Mouse (Mus musculus) MEL (cell line): ENCODE data around the gene Ppp2r5b. TPM values are rescaled to one million over a fixed set of nuclear protein-coding genes. Genes with fewer than 3 reads are reported as not detected.

Experiments used
- DNase-seq: peaks from one replicate; pipeline ENCODE4 v3.0.0; 2011; ENCODE audit warnings: low read depth, low spot score
- H3K27ac ChIP-seq: 2 replicates; pipeline ENCODE4 v1.5.1; 2012; ENCODE audit warnings: low read depth, mild to moderate bottlenecking, control low read depth, low read length, moderate library complexity; ENCODE audit not compliant: control insufficient read depth
- H3K27me3 ChIP-seq, 2 experiments: fragments of 150-350 bp in 1 of 2; sonication (generic) in 1 of 2; 2 replicates each; pipeline ENCODE4 v1.6.1; 2012; ENCODE audit warnings: low read length in 2 of 2, mild to moderate bottlenecking in 2 of 2, improper control_type of control experiment in 1 of 2, moderate library complexity in 1 of 2; ENCODE audit not compliant: insufficient read depth in 2 of 2, control insufficient read depth in 1 of 2
- H3K36me3 ChIP-seq, 2 experiments: 2 replicates each; pipeline ENCODE4 v1.6.1; 2012 to 2014; ENCODE audit warnings: low read length in 2 of 2, improper control_type of control experiment in 1 of 2, inconsistent platforms in 1 of 2, mild to moderate bottlenecking in 1 of 2; ENCODE audit not compliant: insufficient read depth in 2 of 2, control insufficient read depth in 1 of 2
- H3K4me1 ChIP-seq, 2 experiments: fragments of 150-350 bp in 1 of 2; sonication (generic) in 1 of 2; 2 replicates each; pipeline ENCODE4 v1.6.1; 2012; ENCODE audit warnings: low read length in 2 of 2, improper control_type of control experiment in 1 of 2, mild to moderate bottlenecking in 1 of 2; ENCODE audit not compliant: insufficient read depth in 2 of 2, control insufficient read depth in 1 of 2
- H3K4me3 ChIP-seq, 2 experiments: fragments of 150-350 bp in 1 of 2; sonication (generic) in 1 of 2; 2 replicates each; pipeline ENCODE4 v1.5.1; 2012; ENCODE audit warnings: low read depth in 2 of 2, low read length in 2 of 2, mild to moderate bottlenecking in 2 of 2, moderate library complexity in 2 of 2, control low read depth in 1 of 2, improper control_type of control experiment in 1 of 2; ENCODE audit not compliant: control insufficient read depth in 1 of 2, insufficient read depth in 1 of 2
- H3K79me2 ChIP-seq: 2 replicates; pipeline ENCODE4 v1.6.1; 2012; ENCODE audit warnings: mild to moderate bottlenecking, low read length, moderate library complexity; ENCODE audit not compliant: control insufficient read depth, poor library complexity, insufficient read depth
- H3K9ac ChIP-seq: 2 replicates; pipeline ENCODE4 v1.6.1; 2012; ENCODE audit warnings: low read depth, mild to moderate bottlenecking, control low read depth, low read length, moderate library complexity; ENCODE audit not compliant: control insufficient read depth, poor library complexity, severe bottlenecking
- H3K9me3 ChIP-seq: fragments of 150-350 bp; sonication (generic); replicated peaks from 2 replicates; pipeline ENCODE4 v1.6.1; 2012; ENCODE audit warnings: mild to moderate bottlenecking, low read length, improper control_type of control experiment, moderate library complexity; ENCODE audit not compliant: insufficient read depth
- CHD1 ChIP-seq: IDR thresholded peaks from 2 replicates; pipeline ENCODE4 v1.6.1; 2012; ENCODE audit warnings: low read depth, mild to moderate bottlenecking, inconsistent platforms, low read length, improper control_type of control experiment
- E2F4 ChIP-seq: IDR thresholded peaks from 2 replicates; pipeline ENCODE4 v1.6.1; 2011; ENCODE audit warnings: low read depth, low read length, improper control_type of control experiment, borderline replicate concordance
- EP300 ChIP-seq, 2 experiments: IDR thresholded peaks; 2 replicates each; pipeline ENCODE4 v1.6.1; 2011; ENCODE audit warnings: improper control_type of control experiment in 2 of 2, low read length in 2 of 2, low read depth in 1 of 2, mild to moderate bottlenecking in 1 of 2
- ETS1 ChIP-seq: IDR thresholded peaks from 2 replicates; pipeline ENCODE4 v1.6.1; 2012; ENCODE audit warnings: low read depth, mild to moderate bottlenecking, inconsistent platforms, low read length, improper control_type of control experiment, moderate library complexity
- GABPA ChIP-seq: IDR thresholded peaks from 2 replicates; pipeline ENCODE4 v1.6.1; 2012; ENCODE audit warnings: low read depth, mild to moderate bottlenecking, inconsistent platforms, low read length, improper control_type of control experiment, moderate library complexity
- GATA1 ChIP-seq: IDR thresholded peaks from 2 replicates; pipeline ENCODE4 v1.6.1; 2011; ENCODE audit warnings: low read depth, low read length, improper control_type of control experiment
- HCFC1 ChIP-seq: IDR thresholded peaks from 2 replicates; pipeline ENCODE4 v1.6.1; 2012; ENCODE audit warnings: low read depth, mild to moderate bottlenecking, inconsistent platforms, low read length, improper control_type of control experiment, moderate library complexity
- JUND ChIP-seq: IDR thresholded peaks from 2 replicates; pipeline ENCODE4 v1.6.1; 2011; ENCODE audit warnings: low read depth, mild to moderate bottlenecking, improper control_type of control experiment, low read length
- MAFK ChIP-seq: IDR thresholded peaks from 2 replicates; pipeline ENCODE4 v1.6.1; 2011; ENCODE audit warnings: low read depth, mild to moderate bottlenecking, low read length, improper control_type of control experiment, borderline replicate concordance
- MAX ChIP-seq: IDR thresholded peaks from 2 replicates; pipeline ENCODE4 v1.6.1; 2011; ENCODE audit warnings: low read length, improper control_type of control experiment
- MAZ ChIP-seq: IDR thresholded peaks from 2 replicates; pipeline ENCODE4 v1.6.1; 2012; ENCODE audit warnings: low read depth, mild to moderate bottlenecking, inconsistent platforms, low read length, improper control_type of control experiment
- MEF2A ChIP-seq: IDR thresholded peaks from 2 replicates; pipeline ENCODE4 v1.6.1; 2014; ENCODE audit warnings: low read depth, mild to moderate bottlenecking, inconsistent platforms, low read length, improper control_type of control experiment; ENCODE audit not compliant: poor library complexity, insufficient replicate concordance, severe bottlenecking; ENCODE audit errors: extremely low read depth
- MYB ChIP-seq: IDR thresholded peaks from 2 replicates; pipeline ENCODE4 v1.6.1; 2011; ENCODE audit warnings: mild to moderate bottlenecking, low read depth, low read length, improper control_type of control experiment
- MYC ChIP-seq: IDR thresholded peaks from 2 replicates; pipeline ENCODE4 v1.6.1; 2011; ENCODE audit warnings: low read depth, mild to moderate bottlenecking, low read length, improper control_type of control experiment, moderate library complexity
- NELFE ChIP-seq: IDR thresholded peaks from 2 replicates; pipeline ENCODE4 v1.6.1; 2011; ENCODE audit warnings: low read depth, low read length, improper control_type of control experiment
- NRF1 ChIP-seq: IDR thresholded peaks from 2 replicates; pipeline ENCODE4 v1.6.1; 2014; ENCODE audit warnings: low read depth, mild to moderate bottlenecking, inconsistent platforms, low read length, improper control_type of control experiment, moderate library complexity; ENCODE audit not compliant: poor library complexity, insufficient read depth, severe bottlenecking
- POLR2A ChIP-seq, 2 experiments: IDR thresholded peaks; 2 replicates each; pipeline ENCODE4 v1.6.1; 2011 to 2012; ENCODE audit warnings: low read length in 2 of 2, mild to moderate bottlenecking in 2 of 2, control low read depth in 1 of 2, improper control_type of control experiment in 1 of 2, low read depth in 1 of 2, moderate library complexity in 1 of 2; ENCODE audit not compliant: control insufficient read depth in 1 of 2, insufficient read depth in 1 of 2, poor library complexity in 1 of 2
- RCOR1 ChIP-seq: IDR thresholded peaks from 2 replicates; pipeline ENCODE4 v1.6.1; 2012; ENCODE audit warnings: low read depth, mild to moderate bottlenecking, inconsistent platforms, low read length, improper control_type of control experiment
- SIN3A ChIP-seq: IDR thresholded peaks from 2 replicates; pipeline ENCODE4 v1.6.1; 2012; ENCODE audit warnings: low read length, improper control_type of control experiment, inconsistent platforms
- SMC3 ChIP-seq: IDR thresholded peaks from 2 replicates; pipeline ENCODE4 v1.6.1; 2011; ENCODE audit warnings: low read depth, low read length, improper control_type of control experiment
- TBP ChIP-seq: IDR thresholded peaks from 2 replicates; pipeline ENCODE4 v1.8.0; 2011; ENCODE audit warnings: low read depth, low read length, improper control_type of control experiment
- TCF12 ChIP-seq: IDR thresholded peaks from 2 replicates; pipeline ENCODE4 v1.6.1; 2014; ENCODE audit warnings: low read depth, mild to moderate bottlenecking, inconsistent platforms, low read length, improper control_type of control experiment, moderate library complexity
- UBTF ChIP-seq: IDR thresholded peaks from 2 replicates; pipeline ENCODE4 v1.6.1; 2012; ENCODE audit warnings: low read depth, mild to moderate bottlenecking, inconsistent platforms, low read length, improper control_type of control experiment, moderate library complexity, borderline replicate concordance; ENCODE audit not compliant: insufficient read depth
- USF1 ChIP-seq: IDR thresholded peaks from 2 replicates; pipeline ENCODE4 v1.6.1; 2014; ENCODE audit warnings: low read depth, mild to moderate bottlenecking, inconsistent platforms, low read length, improper control_type of control experiment, moderate library complexity
- USF2 ChIP-seq, 2 experiments: IDR thresholded peaks; 2 replicates each; pipeline ENCODE4 v1.6.1; 2011 to 2012; ENCODE audit warnings: improper control_type of control experiment in 2 of 2, low read length in 2 of 2, borderline replicate concordance in 1 of 2, inconsistent platforms in 1 of 2, low read depth in 1 of 2, mild to moderate bottlenecking in 1 of 2; ENCODE audit not compliant: insufficient read depth in 1 of 2
- ZC3H11A ChIP-seq: IDR thresholded peaks from 2 replicates; pipeline ENCODE4 v1.6.1; 2012; ENCODE audit warnings: low read depth, mild to moderate bottlenecking, inconsistent platforms, low read length, improper control_type of control experiment
- ZKSCAN1 ChIP-seq: IDR thresholded peaks from 2 replicates; pipeline ENCODE4 v1.6.1; 2012; ENCODE audit warnings: low read depth, mild to moderate bottlenecking, inconsistent platforms, low read length, improper control_type of control experiment, moderate library complexity
- ZMIZ1 ChIP-seq: IDR thresholded peaks from 2 replicates; pipeline ENCODE4 v1.6.1; 2012; ENCODE audit warnings: low read depth, mild to moderate bottlenecking, inconsistent platforms, low read length, improper control_type of control experiment, moderate library complexity
- ZNF384 ChIP-seq: IDR thresholded peaks from 2 replicates; pipeline ENCODE4 v1.6.1; 2012; ENCODE audit warnings: low read depth, mild to moderate bottlenecking, inconsistent platforms, low read length, improper control_type of control experiment
- polyA plus RNA-seq, 2 experiments: library from polyadenylated mRNA; stranded (reverse) in 1 of 2; unstranded in 1 of 2; fragments of >175 nt in 1 of 2; fragments of >200 nt in 1 of 2; gene quantifications; 2 replicates each; pipeline versions ENCODE4 v1.2.1 to v1.2.4; 2012; ENCODE audit warnings: low replicate concordance in 2 of 2, low read depth in 1 of 2; ENCODE audit not compliant: insufficient read length in 2 of 2, insufficient read depth in 1 of 2, missing spikeins in 1 of 2
- total RNA-seq: library from RNA; depleted of rRNA; stranded (reverse); fragments of 300-350 nt; gene quantifications from 2 replicates; pipeline ENCODE4 v1.2.3, GENCODE M21; 2012

Ppp2r5b gene
- total and polyA plus RNA-seq, 3 experiments = 14.7 to 15.6 TPM; not detected in 1

GRCm38 (mm10) chr19:6242281-6242680 is 6.6 kb upstream of the Ppp2r5b start (continued):
- peak; percentile 99 for TF ChIP-seq SIN3A
- peak; percentile 1; the same call in 1 of the 2 replicates for TF ChIP-seq ZNF384
- no peak for TF ChIP-seq JUND
- TF ChIP-seq MYB = no peak
- TF ChIP-seq EP300 (IDR thresholded peaks at IDR 0.05; ENCODE audit: low read depth in 1 of 2, low read length in 2 of 2) = 0 out of 4 replicates have a peak, but pooled peaks of 1 of the 2 experiments have one; percentile 18
- TF ChIP-seq ZC3H11A = no peak
- no peak for TF ChIP-seq E2F4
- peak; percentile 95 for TF ChIP-seq MAX
- TF ChIP-seq NRF1 = no peak
- no peak for TF ChIP-seq GABPA
- TF ChIP-seq HCFC1 = peak; percentile 76
- no peak for TF ChIP-seq TBP

GRCm38 (mm10) chr19:6241274-6242107 is 5.8 kb upstream of the Ppp2r5b start, which contains the start of gene Atg2a:
Atg2a (plus strand) TSS chr19:6241668.
- Histone ChIP-seq H3K27ac (peak within 1 kb of the TSS; percentile 94), H3K4me3 (peak within 1 kb of the TSS; percentile 90 to 94), H3K27me3 (no peaks in the 10 kb centered on the region), H3K79me2 (peaks cover 11% of the 10 kb centered on the region), H3K9ac (peak within 1 kb of the TSS; percentile 77), H3K4me1 (peaks cover 6 to 37% of the 10 kb centered on the region in 2 experiments), H3K36me3 (peaks cover 0 to 28% of the 10 kb centered on the region in 2 experiments; a peak in 3 of 4 replicates), H3K9me3 (no peaks in the 10 kb centered on the region)
- DNase-seq = peak; percentile 100
- TF ChIP-seq ZMIZ1 (peak; percentile 53; the same call in 1 of the 2 replicates), MYB (0 out of 2 replicates have a peak, but pooled peaks have one; percentile 54), NRF1 (peak; percentile 77), POLR2A (IDR thresholded peaks at IDR 0.05; ENCODE audit: control insufficient read depth in 1 of 2, insufficient read depth in 1 of 2, low read depth in 1 of 2, low read length in 2 of 2, poor library complexity in 1 of 2) (peak; percentile 49 to 56), MAX (no peak), E2F4 (no peak), ZKSCAN1 (peak; percentile 25; the same call in 1 of the 2 replicates), CHD1 (peak; percentile 80; the same call in 1 of the 2 replicates), MEF2A (no peak), TCF12 (peak; percentile 5; the same call in 1 of the 2 replicates), SMC3 (no peak), UBTF (peak; percentile 100), MAFK (no peak), USF2 (IDR thresholded peaks at IDR 0.05; ENCODE audit: borderline replicate concordance in 1 of 2, insufficient read depth in 1 of 2, low read depth in 1 of 2, low read length in 2 of 2) (no peak), MAZ (peak; percentile 46), ZC3H11A (no peak), ZNF384 (peak; percentile 99), GATA1 (peak; percentile 73; the same call in 1 of the 2 replicates), USF1 (no peak), NELFE (peak; percentile 60; the same call in 1 of the 2 replicates), SIN3A (peak; percentile 97), RCOR1 (no peak), JUND (no peak), MYC (peak; percentile 58), EP300 (IDR thresholded peaks at IDR 0.05; ENCODE audit: low read depth in 1 of 2, low read length in 2 of 2) (peak in 1 of 2 experiments; percentile 61; a peak in 1 of 4 replicates), ETS1 (peak; percentile 75; the same call in 1 of the 2 replicates), GABPA (no peak)
